Mouse (Mus musculus) heart, postnatal 0 days (tissue): Measurements from ENCODE around the gene Fbxo47.

Experiments used
- CTCF ChIP-seq: IDR thresholded peaks from 2 replicates; pipeline ENCODE4 v1.5.1; 2016; ENCODE audit warnings: antibody characterized with exemption, control low read depth, low read depth
- EP300 ChIP-seq: IDR thresholded peaks from 2 replicates; pipeline ENCODE4 v1.6.1; 2016; ENCODE audit warnings: antibody characterized with exemption, low read depth

DNA sequence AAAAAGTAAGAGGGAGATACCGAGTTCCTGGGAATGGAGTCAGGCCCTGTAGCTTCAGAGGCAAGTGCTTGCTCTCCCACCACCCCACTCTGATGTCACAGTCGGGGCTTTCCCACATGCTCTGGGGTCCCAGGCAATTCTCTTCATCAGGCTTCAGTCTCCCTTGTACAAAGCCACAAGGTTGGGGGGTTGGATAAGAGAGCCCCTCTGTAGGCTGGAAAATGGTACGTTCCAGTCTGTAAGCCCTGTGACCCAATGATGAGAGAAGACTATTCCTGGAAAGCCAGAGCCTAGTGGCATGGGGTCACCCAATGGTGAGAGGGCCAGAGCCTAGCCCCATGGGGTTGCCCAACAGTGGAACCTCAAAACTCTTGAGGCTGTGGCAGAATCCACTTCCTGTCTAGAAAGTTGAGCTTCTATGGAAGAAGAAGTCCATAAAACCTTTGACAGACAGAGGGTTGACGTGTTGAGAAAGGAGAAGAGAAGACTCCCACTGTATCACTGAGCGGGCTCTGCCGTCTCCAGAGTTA lies 32.1 kb upstream of the Fbxo47 start:
- TF ChIP-seq EP300 (no peak), CTCF (no peak)
